Mouse (Mus musculus) frontal cortex, adult 2 months (tissue): ENCODE measurements around the gene Ehd1. TPM values are rescaled to one million over a fixed set of nuclear protein-coding genes. Genes with fewer than 3 reads are reported as not detected.

ENCODE experiments used
- DNase-seq, 2 experiments: peaks; one replicate each; pipeline ENCODE4 v3.0.0; 2022; ENCODE audit warnings: low spot score in 1 of 2; ENCODE audit errors: extremely low spot score in 1 of 2
- polyA plus RNA-seq: library from polyadenylated mRNA; depleted of rRNA; stranded (reverse); fragments of >200 nt; gene quantifications from 2 replicates; pipeline ENCODE4 v1.2.3, GENCODE M21; 2012

The Ehd1 gene
- polyA plus RNA-seq, 1 experiment, result 49.3 TPM

GRCm38 (mm10) chr19:6253021-6253420 lies 23.5 kb upstream of the Ehd1 start:
- DNase-seq, result no peak

GRCm38 (mm10) chr19:6260428-6260827 lies 16.1 kb upstream of the Ehd1 start:
- DNase-seq, result no peak

- no peak for DNase-seq
Observed at GRCm38 (mm10) chr19:6260946-6261345, 15.6 kb upstream of the Ehd1 start.

GRCm38 (mm10) chr19:6261379-6261778 lies 15.1 kb upstream of the Ehd1 start:
- DNase-seq, result no peak

GRCm38 (mm10) chr19:6262222-6262621 lies 14.3 kb upstream of the Ehd1 start:
- peak; percentile 31 to 73 for DNase-seq

GRCm38 (mm10) chr19:6262839-6263433 lies 13.6 kb upstream of the Ehd1 start:
- no peak for DNase-seq

- DNase-seq, result peak in 1 of 2 experiments; percentile 42
Observed at GRCm38 (mm10) chr19:6264200-6264599, 12.3 kb upstream of the Ehd1 start.

GRCm38 (mm10) chr19:6264945-6265344 lies 11.6 kb upstream of the Ehd1 start:
- DNase-seq, result no peak

GRCm38 (mm10) chr19:6265727-6266182 lies 10.8 kb upstream of the Ehd1 start:
- no peak for DNase-seq

- no peak for DNase-seq
Observed at GRCm38 (mm10) chr19:6267306-6268169, 9.0 kb upstream of the Ehd1 start.

GRCm38 (mm10) chr19:6268170-6268528 lies 8.4 kb upstream of the Ehd1 start:
- peak; percentile 63 to 93 for DNase-seq

- no peak for DNase-seq
Observed at GRCm38 (mm10) chr19:6268670-6269132, 7.8 kb upstream of the Ehd1 start.

GRCm38 (mm10) chr19:6269798-6270475 lies 6.6 kb upstream of the Ehd1 start:
- no peak for DNase-seq

- DNase-seq, result no peak
Observed at GRCm38 (mm10) chr19:6270661-6271060, 5.9 kb upstream of the Ehd1 start.

GRCm38 (mm10) chr19:6271206-6271605 lies 5.3 kb upstream of the Ehd1 start:
- no peak for DNase-seq

- no peak for DNase-seq
Observed at GRCm38 (mm10) chr19:6272053-6272452, 4.5 kb upstream of the Ehd1 start.

- peak in 1 of 2 experiments; percentile 74 for DNase-seq
Observed at GRCm38 (mm10) chr19:6272738-6273137, 3.8 kb upstream of the Ehd1 start.

- no peak for DNase-seq
Observed at GRCm38 (mm10) chr19:6273592-6273991, 2.9 kb upstream of the Ehd1 start.

GRCm38 (mm10) chr19:6273998-6274608 lies 2.4 kb upstream of the Ehd1 start:
- DNase-seq, result no peak

- no peak for DNase-seq
Observed at GRCm38 (mm10) chr19:6275740-6276389, 660 bp upstream of the Ehd1 start.
